In the genomic region with DNA sequence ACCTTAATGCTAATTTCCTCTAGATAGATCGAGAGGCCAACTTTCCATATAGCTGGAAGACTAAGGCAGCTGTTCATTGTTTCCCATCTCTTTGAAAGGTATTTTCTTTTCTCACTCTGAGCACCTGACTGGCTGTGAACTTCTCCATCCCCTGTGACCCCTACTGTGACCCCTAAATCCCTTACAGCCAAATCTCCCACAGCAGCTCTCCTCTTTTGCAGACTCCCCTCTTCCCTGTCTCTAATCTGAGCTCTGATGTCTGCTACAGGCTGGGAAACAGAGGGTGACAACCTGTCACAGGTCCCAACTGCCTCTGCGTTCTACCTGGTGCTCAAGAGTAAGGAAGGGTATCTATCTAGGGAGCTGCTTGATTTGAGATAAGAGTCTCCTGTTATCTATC, we compare ENCODE assay signal across 13 mouse cellular contexts. TPM values are rescaled to one million over a fixed set of nuclear protein-coding genes. Genes with fewer than 3 reads are reported as not detected.
A peak's percentile ranks its signal among the peaks of the same experiment; 100 is the strongest.
DNase-seq lines count a peak whose midpoint lies in the region; ATAC-seq and TF ChIP-seq lines count a peak whose summit lies in the region.
"Had no signal": no experiment of that assay in that cellular context is flagged by ENCODE, and none has a peak within 500 bp of the region (broad histone marks: within the 10 kb centered on the region; RNA-seq: fewer than 3 reads in every experiment).

No protein-coding gene starts in this region.

- 23% methylated on average over 2 of the region's 2 CpGs for WGBS in heart, embryonic 13.5 days
- 3% methylated on average over 2 of the region's 2 CpGs for WGBS in embryonic facial prominence, embryonic 11.5 days
- WGBS in limb, embryonic 13.5 days = 3% methylated on average over 2 of the region's 2 CpGs
- 14% methylated on average over 2 of the region's 2 CpGs for WGBS in intestine, embryonic 15.5 days

- no peaks in the 10 kb centered on the region for H3K9me3 ChIP-seq in heart, embryonic 13.5 days
- no peaks in the 10 kb centered on the region for H3K9me3 ChIP-seq in embryonic facial prominence, embryonic 11.5 days (replicated peaks; ENCODE audit: control insufficient read depth, low read length)
- no peaks in the 10 kb centered on the region for H3K9me3 ChIP-seq in limb, embryonic 13.5 days
- H3K9me3 ChIP-seq in intestine, embryonic 15.5 days = no peaks in the 10 kb centered on the region

- H3K4me3 ChIP-seq in heart, embryonic 13.5 days = peak overlapping the region; percentile 73
- H3K4me3 ChIP-seq in embryonic facial prominence, embryonic 11.5 days (ENCODE audit: low read depth, low read length) = peak overlapping the region; percentile 87
- peak overlapping the region; percentile 92 for H3K4me3 ChIP-seq in limb, embryonic 13.5 days
- no peak overlapping the region for H3K4me3 ChIP-seq in intestine, embryonic 15.5 days (replicated peaks)
- no peak overlapping the region for H3K4me3 ChIP-seq in layer of hippocampus, adult 2 months

- no peak overlapping the region for H3K9ac ChIP-seq in heart, embryonic 13.5 days
- H3K9ac ChIP-seq in embryonic facial prominence, embryonic 11.5 days (replicated peaks; ENCODE audit: low read length) = peak overlapping the region; percentile 99
- peak overlapping the region; percentile 100 for H3K9ac ChIP-seq in limb, embryonic 13.5 days
- no peak overlapping the region for H3K9ac ChIP-seq in intestine, embryonic 15.5 days

- intact Hi-C loops in heart, postnatal 36 days (cut with DNase I) = no loop called here

- no peak overlapping the region for H3K27ac ChIP-seq in heart, embryonic 13.5 days (replicated peaks)
- H3K27ac ChIP-seq in embryonic facial prominence, embryonic 11.5 days (replicated peaks; ENCODE audit: low read depth, low read length) = peak overlapping the region; percentile 100
- peak overlapping the region; percentile 100 for H3K27ac ChIP-seq in limb, embryonic 13.5 days
- no peak overlapping the region for H3K27ac ChIP-seq in intestine, embryonic 15.5 days
- H3K27ac ChIP-seq in layer of hippocampus, adult 2 months = no peak overlapping the region

- no peaks in the 10 kb centered on the region for H3K36me3 ChIP-seq in heart, embryonic 13.5 days
- H3K36me3 ChIP-seq in embryonic facial prominence, embryonic 11.5 days (replicated peaks; ENCODE audit: control insufficient read depth, insufficient read depth, low read depth, low read length) = no peaks in the 10 kb centered on the region; the same call in 1 of the 2 replicates
- H3K36me3 ChIP-seq in limb, embryonic 13.5 days = peaks cover 27% of the 10 kb centered on the region; the same call in 1 of the 2 replicates
- H3K36me3 ChIP-seq in intestine, embryonic 15.5 days = no peaks in the 10 kb centered on the region

- peaks cover 32% of the 10 kb centered on the region for H3K4me1 ChIP-seq in heart, embryonic 13.5 days
- H3K4me1 ChIP-seq in embryonic facial prominence, embryonic 11.5 days (ENCODE audit: control insufficient read depth, insufficient read depth, low read length) = no peaks in the 10 kb centered on the region; the same call in 1 of the 2 replicates
- peaks cover 46% of the 10 kb centered on the region for H3K4me1 ChIP-seq in limb, embryonic 13.5 days
- H3K4me1 ChIP-seq in intestine, embryonic 15.5 days (replicated peaks) = peaks cover 19% of the 10 kb centered on the region

- no peak for ATAC-seq in heart, embryonic 13.5 days (ENCODE audit: extremely low read depth, insufficient number of reproducible peaks, low FRiP score, low TSS enrichment)
- ATAC-seq in embryonic facial prominence, embryonic 11.5 days (replicated peaks; ENCODE audit: insufficient number of reproducible peaks, low FRiP score, low TSS enrichment, low read depth) = no peak
- ATAC-seq in limb, embryonic 13.5 days (ENCODE audit: low FRiP score, low read depth) = no peak
- ATAC-seq in intestine, embryonic 15.5 days = no peak

- H3K27me3 ChIP-seq in heart, embryonic 13.5 days (replicated peaks) = peaks cover 72% of the 10 kb centered on the region
- H3K27me3 ChIP-seq in embryonic facial prominence, embryonic 11.5 days (ENCODE audit: control insufficient read depth, insufficient read depth, low read length) = no peaks in the 10 kb centered on the region
- H3K27me3 ChIP-seq in limb, embryonic 13.5 days = no peaks in the 10 kb centered on the region
- H3K27me3 ChIP-seq in intestine, embryonic 15.5 days (replicated peaks) = peaks cover 57% of the 10 kb centered on the region
- H3K27me3 ChIP-seq: CH12.LX had no signal

- H3K4me2 ChIP-seq in heart, embryonic 13.5 days = peak overlapping the region; percentile 97
- peak overlapping the region; percentile 64 for H3K4me2 ChIP-seq in embryonic facial prominence, embryonic 11.5 days (ENCODE audit: low read depth, low read length)
- peak overlapping the region; percentile 74 for H3K4me2 ChIP-seq in limb, embryonic 13.5 days (replicated peaks)
- H3K4me2 ChIP-seq in intestine, embryonic 15.5 days (replicated peaks) = no peak overlapping the region

- DNase-seq in heart, postnatal 36 days = no peak
- peak; percentile 70 for DNase-seq in NIH3T3 (ENCODE audit: low read depth)
- DNase-seq in embryonic facial prominence, embryonic 11.5 days (ENCODE audit: low spot score) = peak; percentile 32
- DNase-seq in lung, postnatal 10 days = no peak
- DNase-seq in layer of hippocampus, adult 2 months (ENCODE audit: low spot score in 2 of 2) = no peak
- DNase-seq: cerebellum, postnatal 10 days; kidney, postnatal 36 days; lung, postnatal 36 days; right cerebral cortex, postnatal 25 days had no signal

- TF ChIP-seq CTCF in layer of hippocampus, adult 2 months (conservative IDR thresholded peaks at IDR 0.05) = no peak

RNA-seq across cellular contexts. Expression of gene Prrx1, which starts 4.0 kb away (rescaled TPM):
- 6.4 and 8.2 TPM in 2 replicates for polyA plus RNA-seq in heart, embryonic 13.5 days (2015; fragmentation: Nextera tagmentation; extraction: Ambion mirVana)
- total RNA-seq in heart, postnatal 36 days (2021) = 10 to 100 TPM; 33.6 to 34.3 TPM
- polyA plus RNA-seq in embryonic facial prominence, embryonic 11.5 days (2014; fragmentation: Nextera tagmentation; extraction: Ambion mirVana) = 126 and 145 TPM in 2 replicates
- 160 and 179 TPM in 2 replicates for polyA plus RNA-seq in limb, embryonic 13.5 days (2015; fragmentation: Nextera tagmentation; extraction: Ambion mirVana)
- polyA plus RNA-seq in intestine, embryonic 15.5 days (2015; fragmentation: Nextera tagmentation; extraction: Ambion mirVana) = 5.0 and 6.2 TPM in 2 replicates
- total RNA-seq in layer of hippocampus, adult 2 months (2021) = 1 to 10 TPM; 4.6 to 5.9 TPM
- total RNA-seq: CH12.LX had no signal

Comparison
In these comparisons a context has a peak if more than half of its experiments do, and no peak if none do; other contexts are left out.
1. H3K27ac ChIP-seq: peak in embryonic facial prominence, embryonic 11.5 days (single experiment) and limb, embryonic 13.5 days (single experiment); none in heart, embryonic 13.5 days (single experiment), intestine, embryonic 15.5 days (single experiment) and layer of hippocampus, adult 2 months (single experiment).
2. H3K4me3 ChIP-seq: peak in heart, embryonic 13.5 days (single experiment), embryonic facial prominence, embryonic 11.5 days (single experiment) and limb, embryonic 13.5 days (single experiment); none in intestine, embryonic 15.5 days (single experiment) and layer of hippocampus, adult 2 months (single experiment).
3. H3K9ac ChIP-seq: peak in embryonic facial prominence, embryonic 11.5 days (single experiment) and limb, embryonic 13.5 days (single experiment); none in heart, embryonic 13.5 days (single experiment) and intestine, embryonic 15.5 days (single experiment).
4. DNase-seq: peak in NIH3T3 (single experiment) and embryonic facial prominence, embryonic 11.5 days (single experiment); none in heart, postnatal 36 days (0 of 2), lung, postnatal 10 days (single experiment) and layer of hippocampus, adult 2 months (0 of 2).
5. RNA of gene Prrx1, which starts 4.0 kb away (polyA plus RNA-seq): 160 to 179 TPM in limb, embryonic 13.5 days and 126 to 145 TPM in embryonic facial prominence, embryonic 11.5 days; 6.4 to 8.2 TPM in heart, embryonic 13.5 days and 5.0 to 6.2 TPM in intestine, embryonic 15.5 days; every median in the first group is over 10 times any median in the second.